ENCODE assay signal across 10 mouse cellular contexts in the genomic region with DNA sequence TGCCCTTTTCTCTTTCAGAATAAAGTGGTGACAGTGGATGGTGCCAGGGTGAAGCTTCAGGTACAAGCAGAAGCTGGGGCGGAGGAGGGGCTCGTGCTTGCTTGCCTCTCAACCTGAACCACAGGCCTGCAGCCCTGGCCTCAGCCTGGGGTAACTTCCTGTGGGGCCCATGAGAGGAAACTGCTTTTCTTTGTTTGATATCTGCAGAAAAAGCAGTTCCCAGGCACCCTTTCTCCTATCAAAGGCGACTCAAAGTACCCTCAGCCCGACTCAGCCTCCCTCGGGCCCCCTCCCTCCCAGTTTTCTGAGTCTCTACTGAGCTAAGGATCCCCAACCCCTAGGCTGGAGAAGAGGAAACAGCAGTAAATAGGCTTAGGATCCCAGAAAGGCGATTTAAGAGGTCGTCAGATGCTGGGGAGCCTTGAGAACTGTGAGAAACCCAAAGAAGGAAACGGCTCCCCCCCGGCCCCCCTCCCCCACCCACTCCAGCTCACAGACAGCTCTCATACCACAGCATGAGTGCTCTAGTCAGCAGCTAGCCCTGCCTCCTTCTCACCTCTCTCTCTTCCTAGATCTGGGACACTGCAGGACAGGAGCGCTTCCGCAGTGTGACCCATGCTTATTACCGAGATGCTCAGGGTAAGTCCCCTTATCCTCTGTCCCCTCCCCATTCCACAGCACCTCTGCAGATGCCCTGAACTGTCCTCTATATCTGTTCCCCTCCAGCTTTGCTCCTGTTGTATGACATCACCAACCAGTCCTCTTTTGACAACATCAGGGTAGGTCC. TPM values are rescaled to one million over a fixed set of nuclear protein-coding genes. Genes with fewer than 3 reads are reported as not detected.
DNase-seq lines count a peak whose midpoint lies in the region; ATAC-seq and TF ChIP-seq lines count a peak whose summit lies in the region.
"Had no signal": no experiment of that assay in that cellular context is flagged by ENCODE, and none has a peak within 500 bp of the region (broad histone marks: within the 10 kb centered on the region; RNA-seq: fewer than 3 reads in every experiment).

No protein-coding gene starts in this region.

- DNase-seq in cerebellum, adult 9-10 months, result peak; percentile 34
- DNase-seq in cerebellum, postnatal 4 days (ENCODE audit: low spot score in 2 of 2), result no peak
- DNase-seq in stomach, postnatal 0 days (ENCODE audit: low spot score), result no peak
- DNase-seq in left cerebral cortex, adult 2 months (ENCODE audit: extremely low spot score in 1 of 2, low spot score in 2 of 2), result no peak
- no peak for DNase-seq in adrenal gland, adult 2 months
- no peak for DNase-seq in gastrocnemius, postnatal 10 days

- TF ChIP-seq CTCF in stomach, postnatal 0 days (IDR thresholded peaks at IDR 0.05; ENCODE audit: low read depth), result no peak
- TF ChIP-seq CTCF in left cerebral cortex, adult 2 months (IDR thresholded peaks at IDR 0.05), result no peak

- H3K4me3 ChIP-seq in stomach, embryonic 14.5 days (ENCODE audit: low read depth, low read length), result no peak overlapping the region
- no peak overlapping the region for H3K4me3 ChIP-seq in stomach, postnatal 0 days (ENCODE audit: low read depth, low read length)
- H3K4me3 ChIP-seq in left cerebral cortex, adult 2 months, result no peak overlapping the region
- H3K4me3 ChIP-seq: embryonic facial prominence, embryonic 15.5 days; limb, embryonic 15.5 days had no signal

- H3K4me2 ChIP-seq in stomach, embryonic 14.5 days (replicated peaks; ENCODE audit: low read depth, low read length), result no peak overlapping the region
- no peak overlapping the region for H3K4me2 ChIP-seq in stomach, postnatal 0 days (replicated peaks; ENCODE audit: low read depth)
- H3K4me2 ChIP-seq: embryonic facial prominence, embryonic 15.5 days; limb, embryonic 15.5 days had no signal

- TF ChIP-seq EP300 in stomach, postnatal 0 days (optimal IDR thresholded peaks at IDR 0.05), result no peak

- H3K9ac ChIP-seq in stomach, embryonic 14.5 days (replicated peaks; ENCODE audit: low read depth, low read length), result no peak overlapping the region
- H3K9ac ChIP-seq in stomach, postnatal 0 days (ENCODE audit: low read length), result no peak overlapping the region
- H3K9ac ChIP-seq: embryonic facial prominence, embryonic 15.5 days; limb, embryonic 15.5 days had no signal

- ATAC-seq in stomach, embryonic 14.5 days (ENCODE audit: insufficient number of reproducible peaks, insufficient read depth, low FRiP score, low read depth), result no peak
- no peak for ATAC-seq in stomach, postnatal 0 days (ENCODE audit: low FRiP score, low TSS enrichment)
- 0 out of 2 replicates have a peak, but pooled peaks have one; percentile 6 for ATAC-seq in megakaryocyte progenitor cell, adult 5-6 weeks (replicated peaks; ENCODE audit: poor library complexity)

- peaks cover 27% of the 10 kb centered on the region for H3K4me1 ChIP-seq in stomach, embryonic 14.5 days (ENCODE audit: control insufficient read depth, insufficient read depth, low read length)
- no peaks in the 10 kb centered on the region for H3K4me1 ChIP-seq in stomach, postnatal 0 days (replicated peaks; ENCODE audit: control insufficient read depth, insufficient read depth)

- 29% methylated on average over 12 of the region's 12 CpGs for WGBS in stomach, embryonic 14.5 days
- WGBS in stomach, postnatal 0 days, result 23% methylated on average over 12 of the region's 12 CpGs

- H3K27ac ChIP-seq in stomach, embryonic 14.5 days (ENCODE audit: low read length), result peak overlapping the region; percentile 52; the same call in 1 of the 2 replicates
- H3K27ac ChIP-seq in stomach, postnatal 0 days (replicated peaks), result no peak overlapping the region; the same call in 1 of the 2 replicates
- H3K27ac ChIP-seq in left cerebral cortex, adult 2 months, result no peak overlapping the region
- H3K27ac ChIP-seq: embryonic facial prominence, embryonic 15.5 days; limb, embryonic 15.5 days had no signal

- no peaks in the 10 kb centered on the region for H3K36me3 ChIP-seq in stomach, embryonic 14.5 days (ENCODE audit: control insufficient read depth, insufficient read depth, low read length)
- no peaks in the 10 kb centered on the region for H3K36me3 ChIP-seq in stomach, postnatal 0 days (ENCODE audit: control insufficient read depth, insufficient read depth, low read length)
- H3K36me3 ChIP-seq: embryonic facial prominence, embryonic 15.5 days; limb, embryonic 15.5 days had no signal

- H3K27me3 ChIP-seq in stomach, embryonic 14.5 days (ENCODE audit: control insufficient read depth, insufficient read depth, low read length), result peaks cover 4% of the 10 kb centered on the region
- H3K27me3 ChIP-seq in stomach, postnatal 0 days (ENCODE audit: control insufficient read depth, insufficient read depth, low read length), result no peaks in the 10 kb centered on the region

- intact Hi-C loops in left cerebral cortex, adult 2 months (cut with DNase I), result no loop called here

- H3K9me3 ChIP-seq in stomach, embryonic 14.5 days (ENCODE audit: control insufficient read depth, low read depth, low read length), result no peaks in the 10 kb centered on the region
- H3K9me3 ChIP-seq in stomach, postnatal 0 days (ENCODE audit: control insufficient read depth, low read length), result no peaks in the 10 kb centered on the region
- H3K9me3 ChIP-seq: embryonic facial prominence, embryonic 15.5 days; limb, embryonic 15.5 days had no signal

RNA-seq across cellular contexts. Expression of a gene that starts 5.0 kb away (rescaled TPM):
- polyA plus RNA-seq in stomach, embryonic 14.5 days (2014; fragmentation: Nextera tagmentation; extraction: Ambion mirVana), result 105 and 114 TPM in 2 replicates
- 104 and 109 TPM in 2 replicates for polyA plus RNA-seq in stomach, postnatal 0 days (2015; fragmentation: Nextera tagmentation; extraction: Ambion mirVana)
- 51.4 TPM in 2 replicates for total RNA-seq in megakaryocyte progenitor cell, adult 5-6 weeks (2015)
- 44.7 and 49.4 TPM in 2 replicates for total RNA-seq in megakaryocyte progenitor cell, adult 5-6 weeks (2017)
- 10 to 100 TPM; 68.8 to 75.2 TPM for total RNA-seq in left cerebral cortex, adult 2 months (2021)
- total RNA-seq in adrenal gland, adult 2 months (2021), result 10 to 100 TPM; 15.6 to 26.2 TPM
- polyA plus RNA-seq in adrenal gland, adult 2 months (2012; rRNA removed), result 14.8 and 15.0 TPM in 2 replicates
- total RNA-seq in gastrocnemius, postnatal 10 days (2021), result 1 to 10 TPM; 6.5 to 8.3 TPM

RNA-seq across cellular contexts. Expression of a gene that starts 24.3 kb away (rescaled TPM):
- 0.33 and 0.48 TPM in 2 replicates for polyA plus RNA-seq in stomach, embryonic 14.5 days (2014; fragmentation: Nextera tagmentation; extraction: Ambion mirVana)
- 0.36 and 0.47 TPM in 2 replicates for polyA plus RNA-seq in stomach, postnatal 0 days (2015; fragmentation: Nextera tagmentation; extraction: Ambion mirVana)
- total RNA-seq in megakaryocyte progenitor cell, adult 5-6 weeks (2015), result 2.1 and 2.3 TPM in 2 replicates
- 1.6 and 1.8 TPM in 2 replicates for total RNA-seq in megakaryocyte progenitor cell, adult 5-6 weeks (2017)
- under 1 TPM in 1 of 2 experiments, not detected in 1; 0.58 TPM for total RNA-seq in left cerebral cortex, adult 2 months (2021)
- total RNA-seq in adrenal gland, adult 2 months (2021), result under 1 TPM; 0.55 to 0.90 TPM
- polyA plus RNA-seq in adrenal gland, adult 2 months (2012; rRNA removed), result 1.00 and 1.3 TPM in 2 replicates
- under 1 TPM in 1 of 2 experiments, not detected in 1; 0.34 TPM for total RNA-seq in gastrocnemius, postnatal 10 days (2021)

RNA-seq across cellular contexts. Expression of a gene that starts 29.2 kb away (rescaled TPM):
- 10.5 and 13.2 TPM in 2 replicates for polyA plus RNA-seq in stomach, embryonic 14.5 days (2014; fragmentation: Nextera tagmentation; extraction: Ambion mirVana)
- polyA plus RNA-seq in stomach, postnatal 0 days (2015; fragmentation: Nextera tagmentation; extraction: Ambion mirVana), result 6.3 and 8.2 TPM in 2 replicates
- 7.8 and 8.3 TPM in 2 replicates for total RNA-seq in megakaryocyte progenitor cell, adult 5-6 weeks (2015)
- 2.4 and 8.2 TPM in 2 replicates for total RNA-seq in megakaryocyte progenitor cell, adult 5-6 weeks (2017)
- total RNA-seq in left cerebral cortex, adult 2 months (2021), result 10 to 100 TPM; 16.2 to 16.8 TPM
- 10 to 100 TPM; 23.7 to 27.9 TPM for total RNA-seq in adrenal gland, adult 2 months (2021)
- polyA plus RNA-seq in adrenal gland, adult 2 months (2012; rRNA removed), result 26.5 and 34.7 TPM in 2 replicates
- total RNA-seq in gastrocnemius, postnatal 10 days (2021), result 1 to 10 TPM; 3.9 to 6.4 TPM

RNA-seq across cellular contexts. Expression of a gene that starts 29.5 kb away (rescaled TPM):
- polyA plus RNA-seq in stomach, embryonic 14.5 days (2014; fragmentation: Nextera tagmentation; extraction: Ambion mirVana), result 18.3 and 20.1 TPM in 2 replicates
- polyA plus RNA-seq in stomach, postnatal 0 days (2015; fragmentation: Nextera tagmentation; extraction: Ambion mirVana), result 17.7 and 18.1 TPM in 2 replicates
- total RNA-seq in megakaryocyte progenitor cell, adult 5-6 weeks (2015), result 17.4 and 17.8 TPM in 2 replicates
- total RNA-seq in megakaryocyte progenitor cell, adult 5-6 weeks (2017), result 20.2 and 25.5 TPM in 2 replicates
- total RNA-seq in left cerebral cortex, adult 2 months (2021), result 10 to 100 TPM; 23.1 to 25.6 TPM
- 10 to 100 TPM; 20.0 to 29.2 TPM for total RNA-seq in adrenal gland, adult 2 months (2021)
- polyA plus RNA-seq in adrenal gland, adult 2 months (2012; rRNA removed), result 12.0 and 16.2 TPM in 2 replicates
- 10 to 100 TPM; 13.7 to 14.8 TPM for total RNA-seq in gastrocnemius, postnatal 10 days (2021)
